Mouse (Mus musculus) G1E (cell line): ENCODE measurements around the gene Hs2st1. TPM values are rescaled to one million over a fixed set of nuclear protein-coding genes. Genes with fewer than 3 reads are reported as not detected.

Experiments
- ATAC-seq: 2 replicates; pipeline ENCODE4 v1.8.0; 2016; ENCODE audit warnings: mild to moderate bottlenecking; ENCODE audit not compliant: insufficient number of reproducible peaks, poor library complexity, low FRiP score, severe bottlenecking; ENCODE audit errors: extremely low read depth
- DNase-seq: peaks from one replicate; pipeline ENCODE4 v3.0.0; 2012; ENCODE audit warnings: low spot score
- H3K27me3 ChIP-seq: 2 replicates; pipeline ENCODE4 v1.6.1; 2012; ENCODE audit warnings: mild to moderate bottlenecking, low read length, inconsistent platforms; ENCODE audit not compliant: insufficient read depth
- H3K36me3 ChIP-seq: replicated peaks from 2 replicates; pipeline ENCODE3; 2012; ENCODE audit warnings: mild to moderate bottlenecking, inconsistent platforms
- H3K4me1 ChIP-seq: 2 replicates; pipeline ENCODE4 v1.6.1; 2012; ENCODE audit warnings: low read depth, low read length, inconsistent platforms, mixed read lengths; ENCODE audit not compliant: insufficient read depth
- H3K4me3 ChIP-seq: 2 replicates; pipeline ENCODE4 v1.5.1; 2012; ENCODE audit warnings: low read depth, mild to moderate bottlenecking, inconsistent platforms, low read length, moderate library complexity, mixed read lengths
- H3K9me3 ChIP-seq: replicated peaks from 2 replicates; pipeline ENCODE4 v1.6.1; 2012; ENCODE audit warnings: inconsistent platforms
- CTCF ChIP-seq: IDR thresholded peaks from 2 replicates; pipeline ENCODE4 v1.5.1; 2012; ENCODE audit warnings: low read depth, low read length, inconsistent platforms, mixed read lengths
- GATA1 ChIP-seq: IDR thresholded peaks from 2 replicates; pipeline ENCODE4 v1.6.1; 2012; ENCODE audit warnings: borderline replicate concordance, low read length, inconsistent platforms, mixed read lengths
- GATA2 ChIP-seq: IDR thresholded peaks from 2 replicates; pipeline ENCODE4 v1.6.1; 2012; ENCODE audit warnings: low read depth, low read length, inconsistent platforms, borderline replicate concordance
- POLR2AphosphoS5 ChIP-seq: IDR thresholded peaks from 2 replicates; pipeline ENCODE4 v1.6.1; 2012; ENCODE audit warnings: low read depth, low read length, inconsistent platforms; ENCODE audit not compliant: insufficient replicate concordance
- TAL1 ChIP-seq: conservative IDR thresholded peaks from 2 replicates; pipeline ENCODE4 v1.6.1; 2012; ENCODE audit warnings: low read depth, low read length, inconsistent platforms, mixed read lengths
- polyA plus RNA-seq: library from polyadenylated mRNA; stranded (reverse); fragments of >175 nt; gene quantifications from 2 replicates; pipeline ENCODE4 v1.2.3, GENCODE M21; 2012
- total RNA-seq, 2 experiments: library from RNA; stranded (forward) in 1 of 2; stranded (reverse) in 1 of 2; fragments of 200-1000 nt in 1 of 2; fragments of >200 nt in 1 of 2; fragmentation: Nextera tagmentation in 1 of 2; gene quantifications; 2 replicates each; pipeline ENCODE4 v1.2.3; 2014 to 2017

Gene Hs2st1
- total and polyA plus RNA-seq, 3 experiments: 6.1 to 40.6 (median 37.8) TPM

- ATAC-seq (no peak), DNase-seq (no peak)
- TF ChIP-seq TAL1 (no peak), CTCF (no peak), POLR2AphosphoS5 (no peak), GATA2 (no peak), GATA1 (no peak)
- Histone ChIP-seq H3K9me3 (no peaks in the 10 kb centered on the region), H3K4me3 (no peak overlapping the region), H3K27me3 (no peaks in the 10 kb centered on the region), H3K36me3 (peaks cover 48% of the 10 kb centered on the region), H3K4me1 (peaks cover 17% of the 10 kb centered on the region)
Measured at GRCm38 (mm10) chr3:144515286-144515685, 54.7 kb downstream of the Hs2st1 start.

GRCm38 (mm10) chr3:144514122-144514505 is 55.9 kb downstream of the Hs2st1 start:
- no peak for TF ChIP-seq GATA2
- TF ChIP-seq POLR2AphosphoS5: no peak
- no peak for TF ChIP-seq CTCF
- TF ChIP-seq TAL1: no peak
- TF ChIP-seq GATA1: no peak
- peaks cover 44% of the 10 kb centered on the region for H3K36me3 ChIP-seq
- peaks cover 17% of the 10 kb centered on the region for H3K4me1 ChIP-seq
- DNase-seq: no peak
- no peaks in the 10 kb centered on the region for H3K27me3 ChIP-seq
- no peak for ATAC-seq
- no peak overlapping the region for H3K4me3 ChIP-seq
- no peaks in the 10 kb centered on the region for H3K9me3 ChIP-seq

DNA sequence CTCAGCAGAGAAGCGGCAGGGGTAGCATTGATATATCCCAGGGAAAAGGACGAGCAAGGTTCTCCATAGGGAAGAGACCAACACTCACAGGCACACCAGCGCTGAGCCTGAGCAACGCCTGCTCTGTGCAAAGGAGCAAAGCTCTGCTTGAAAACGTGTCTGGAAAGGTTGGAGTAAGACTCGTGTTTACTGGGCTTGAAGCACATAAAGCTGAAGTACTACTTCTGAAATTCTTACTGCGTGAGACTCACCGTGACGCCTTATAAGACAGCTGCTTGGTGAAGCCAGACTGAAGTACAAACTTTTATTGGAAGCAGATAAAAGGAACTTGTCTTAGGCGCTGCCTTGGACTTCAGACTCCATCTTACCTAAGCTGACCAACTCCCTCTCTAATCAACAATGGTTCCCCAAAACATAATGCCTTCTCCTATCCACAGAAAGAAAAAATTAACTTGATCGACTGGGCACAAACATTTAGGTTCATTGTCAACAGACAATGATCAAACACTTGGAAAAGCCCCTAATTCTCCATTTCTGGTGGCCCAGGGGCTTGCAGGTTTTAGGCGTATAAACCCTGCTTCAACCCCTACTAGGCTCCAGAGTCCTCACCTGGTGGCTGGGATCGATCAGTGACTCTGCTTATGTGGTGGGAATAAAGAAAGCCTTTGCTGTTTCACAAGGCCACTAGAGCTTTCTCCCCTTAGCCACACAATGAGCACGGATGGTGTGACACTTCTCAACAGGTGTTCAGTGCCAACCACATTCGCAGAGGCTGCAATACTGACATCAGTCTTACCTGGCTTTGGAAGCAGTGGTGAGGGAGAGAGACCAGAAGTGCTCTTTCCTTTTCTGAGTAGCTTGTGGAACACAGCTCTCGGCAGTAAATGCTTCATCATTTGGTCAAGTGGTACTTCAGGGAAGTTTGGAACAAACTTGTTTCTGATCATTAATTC is 56.5 kb downstream of the Hs2st1 start:
- Histone ChIP-seq H3K4me1 (peaks cover 18% of the 10 kb centered on the region), H3K27me3 (no peaks in the 10 kb centered on the region), H3K9me3 (no peaks in the 10 kb centered on the region), H3K4me3 (no peak overlapping the region), H3K36me3 (peaks cover 44% of the 10 kb centered on the region)
- no peak for TF ChIP-seq GATA1
- TF ChIP-seq GATA2: no peak
- TF ChIP-seq TAL1: no peak
- no peak for TF ChIP-seq POLR2AphosphoS5
- no peak for TF ChIP-seq CTCF
- DNase-seq (no peak), ATAC-seq (no peak)

GRCm38 (mm10) chr3:144510724-144511123 is 59.3 kb downstream of the Hs2st1 start:
- H3K27me3 ChIP-seq: no peaks in the 10 kb centered on the region
- H3K36me3 ChIP-seq: peaks cover 52% of the 10 kb centered on the region

DNA sequence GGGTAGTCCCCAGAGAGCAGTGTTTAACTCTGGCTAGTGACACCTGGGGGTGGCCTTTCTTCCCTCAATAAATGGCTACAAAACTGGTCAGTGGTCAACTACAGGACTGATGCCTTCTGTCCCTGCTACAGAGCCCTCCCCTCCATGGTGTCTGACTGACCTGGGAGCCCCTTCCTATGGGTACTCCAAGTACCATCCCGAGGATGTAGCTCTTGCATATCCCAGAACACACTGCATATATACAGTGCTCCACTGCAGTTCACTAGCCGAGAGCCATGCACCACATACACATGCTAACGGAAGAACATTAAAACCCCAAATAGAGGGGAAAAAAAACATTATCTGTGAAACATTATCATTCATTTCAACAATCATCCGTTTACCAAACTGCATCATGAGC is 61.6 kb downstream of the Hs2st1 start:
- Histone ChIP-seq H3K9me3 (0 out of 2 replicates have a peak, but pooled peaks cover 3% of the 10 kb centered on the region), H3K27me3 (no peaks in the 10 kb centered on the region), H3K4me1 (peaks cover 27% of the 10 kb centered on the region), H3K36me3 (peaks cover 55% of the 10 kb centered on the region), H3K4me3 (no peak overlapping the region)
- DNase-seq: no peak
- ATAC-seq: no peak
- no peak for TF ChIP-seq CTCF
- TF ChIP-seq GATA1: no peak
- no peak for TF ChIP-seq GATA2
- TF ChIP-seq POLR2AphosphoS5: no peak
- TF ChIP-seq TAL1: no peak

More at GRCm38 (mm10) chr3:144510724-144511123, 59.3 kb downstream of the Hs2st1 start:
- TF ChIP-seq GATA1: no peak
- no peak for TF ChIP-seq TAL1
- TF ChIP-seq GATA2: no peak
- TF ChIP-seq POLR2AphosphoS5: no peak
- TF ChIP-seq CTCF: no peak
- Histone ChIP-seq H3K4me3 (no peak overlapping the region), H3K9me3 (0 out of 2 replicates have a peak, but pooled peaks cover 3% of the 10 kb centered on the region), H3K4me1 (peaks cover 22% of the 10 kb centered on the region)
- DNase-seq (no peak), ATAC-seq (no peak)

DNA sequence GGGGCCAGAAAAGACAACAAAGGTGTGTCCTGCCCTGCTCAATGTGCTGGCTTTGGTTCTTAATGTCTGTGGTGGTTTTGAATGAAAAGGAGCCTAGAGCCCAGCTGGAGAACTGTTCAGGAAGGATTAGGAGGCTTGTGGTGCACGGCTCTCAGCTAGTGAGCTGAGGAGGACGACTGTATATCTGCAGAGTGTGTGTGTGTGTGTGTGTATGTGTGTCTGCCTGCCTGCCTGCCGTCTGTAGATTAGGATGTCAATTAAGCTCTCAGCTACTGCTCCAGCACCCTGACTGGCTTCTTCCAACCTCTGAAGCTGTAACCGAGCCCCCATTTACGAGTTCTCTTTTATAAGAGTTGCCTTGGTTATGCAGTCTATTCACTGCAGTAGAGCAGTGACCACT is 62.1 kb downstream of the Hs2st1 start:
- TF ChIP-seq TAL1: no peak
- no peak for TF ChIP-seq POLR2AphosphoS5
- TF ChIP-seq GATA1: no peak
- TF ChIP-seq CTCF: no peak
- no peak for TF ChIP-seq GATA2
- Histone ChIP-seq H3K4me3 (no peak overlapping the region), H3K4me1 (peaks cover 24% of the 10 kb centered on the region), H3K27me3 (no peaks in the 10 kb centered on the region), H3K9me3 (0 out of 2 replicates have a peak, but pooled peaks cover 3% of the 10 kb centered on the region), H3K36me3 (peaks cover 50% of the 10 kb centered on the region)
- ATAC-seq (no peak), DNase-seq (no peak)
